Mouse (Mus musculus): ENCODE results near the gene Rpap2. TPM values are rescaled to one million over a fixed set of nuclear protein-coding genes. Genes with fewer than 3 reads are reported as not detected.

Gene Rpap2
- total and polyA plus RNA-seq, 3 experiments, result 10.8 to 13.8 TPM; not detected in 1

DNA sequence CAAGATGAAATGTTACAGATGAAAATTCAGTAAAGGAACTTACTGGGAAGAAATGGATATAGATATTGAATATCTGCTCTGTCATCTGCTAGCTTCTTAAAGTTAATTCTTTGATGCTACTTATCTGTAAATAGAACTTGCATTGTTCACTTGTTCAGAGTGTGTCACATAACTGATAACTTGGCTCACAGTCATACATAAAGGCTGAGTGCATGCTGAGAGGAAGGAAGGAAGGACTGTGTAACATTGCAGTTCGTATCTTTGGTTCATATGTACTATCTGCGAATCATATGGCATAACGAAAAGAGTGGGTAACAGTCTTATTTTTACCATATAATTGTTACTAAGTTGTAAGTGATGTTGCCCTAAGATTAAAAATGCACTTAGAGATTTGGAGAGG lies 24.2 kb downstream of the Rpap2 start (continued):
- TF ChIP-seq TBP (IDR thresholded peaks at IDR 0.05; ENCODE audit: low read depth, low read length) (no peak), ELF1 (IDR thresholded peaks at IDR 0.05; ENCODE audit: low read depth, low read length) (0 out of 2 replicates have a peak, but pooled peaks have one; percentile 18), CHD1 (IDR thresholded peaks at IDR 0.05; ENCODE audit: low read depth, low read length) (no peak)

DNA sequence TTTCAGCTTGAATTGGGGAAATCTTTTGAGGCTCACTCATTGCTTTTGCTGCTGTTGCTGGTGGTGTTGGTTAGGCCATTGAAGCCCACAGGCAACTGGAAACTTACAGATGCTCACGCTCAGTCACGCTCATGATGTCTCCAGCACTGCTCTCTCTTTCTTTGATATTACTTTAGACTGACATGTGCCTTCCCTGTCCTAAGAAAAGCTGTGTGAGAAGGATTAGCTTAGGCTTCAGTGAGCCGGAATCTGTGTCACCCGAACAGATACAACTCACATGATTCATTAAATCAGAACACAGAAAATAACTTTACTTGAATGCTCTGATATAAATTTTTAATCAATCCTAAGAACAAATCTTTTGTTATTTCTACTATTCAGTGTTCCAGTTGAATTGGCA lies 36.5 kb downstream of the Rpap2 start:
- Histone ChIP-seq H3K9me3 (replicated peaks; ENCODE audit: insufficient read depth, low read length) (no peaks in the 10 kb centered on the region), H3K27ac (ENCODE audit: control insufficient read depth, low read depth, low read length) (no peak overlapping the region), H3K36me3 (ENCODE audit: control insufficient read depth in 1 of 2, insufficient read depth in 2 of 2, low read length in 2 of 2) (peaks cover 0 to 1% of the 10 kb centered on the region in 2 experiments; a peak in 2 of 4 replicates), H3K27me3 (ENCODE audit: control insufficient read depth in 1 of 2, insufficient read depth in 2 of 2, low read length in 2 of 2) (no peaks in the 10 kb centered on the region), H3K4me1 (ENCODE audit: control insufficient read depth in 1 of 2, insufficient read depth in 2 of 2, low read length in 2 of 2) (no peaks in the 10 kb centered on the region), H3K4me3 (ENCODE audit: control insufficient read depth in 1 of 2, insufficient read depth in 1 of 2, low read depth in 2 of 2, low read length in 2 of 2) (no peak overlapping the region), H3K9ac (ENCODE audit: control insufficient read depth, low read depth, low read length, poor library complexity, severe bottlenecking) (no peak overlapping the region), H3K79me2 (ENCODE audit: control insufficient read depth, insufficient read depth, low read length, poor library complexity) (no peaks in the 10 kb centered on the region)
- DNase-seq (ENCODE audit: low read depth, low spot score), result no peak
- TF ChIP-seq EP300 (IDR thresholded peaks at IDR 0.05; ENCODE audit: low read depth in 1 of 2, low read length in 2 of 2), result no peak

DNA sequence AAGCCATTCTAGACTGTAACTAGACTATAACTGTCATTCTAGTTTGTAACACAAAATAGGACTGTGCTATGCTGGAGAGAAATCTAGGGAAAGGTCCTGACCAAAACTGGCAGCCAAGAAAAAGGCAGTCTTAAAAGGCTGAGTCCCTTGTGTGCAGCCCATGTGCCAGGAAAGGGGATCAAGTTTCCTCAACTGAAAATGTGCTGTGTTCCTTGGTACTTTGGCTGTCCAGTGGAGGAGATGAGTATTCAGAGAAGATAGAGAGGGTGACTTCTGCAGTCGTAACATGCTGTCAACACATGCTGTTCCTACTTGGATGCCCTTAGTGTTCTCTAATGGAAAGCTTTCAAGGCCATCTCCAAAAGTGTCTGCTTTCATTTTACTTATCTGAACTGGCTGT lies 39.9 kb downstream of the Rpap2 start:
- no peak for TF ChIP-seq HCFC1 (IDR thresholded peaks at IDR 0.05; ENCODE audit: low read depth, low read length)
- Histone ChIP-seq H3K27me3 (ENCODE audit: control insufficient read depth in 1 of 2, insufficient read depth in 2 of 2, low read length in 2 of 2) (no peaks in the 10 kb centered on the region), H3K36me3 (ENCODE audit: control insufficient read depth in 1 of 2, insufficient read depth in 2 of 2, low read length in 2 of 2) (peaks cover 0 to 1% of the 10 kb centered on the region in 2 experiments; a peak in 2 of 4 replicates), H3K9ac (ENCODE audit: control insufficient read depth, low read depth, low read length, poor library complexity, severe bottlenecking) (no peak overlapping the region), H3K4me3 (ENCODE audit: control insufficient read depth in 1 of 2, insufficient read depth in 1 of 2, low read depth in 2 of 2, low read length in 2 of 2) (no peak overlapping the region), H3K79me2 (ENCODE audit: control insufficient read depth, insufficient read depth, low read length, poor library complexity) (no peaks in the 10 kb centered on the region), H3K27ac (ENCODE audit: control insufficient read depth, low read depth, low read length) (no peak overlapping the region), H3K4me1 (ENCODE audit: control insufficient read depth in 1 of 2, insufficient read depth in 2 of 2, low read length in 2 of 2) (no peaks in the 10 kb centered on the region), H3K9me3 (replicated peaks; ENCODE audit: insufficient read depth, low read length) (no peaks in the 10 kb centered on the region)
- DNase-seq (ENCODE audit: low read depth, low spot score), result no peak

DNA sequence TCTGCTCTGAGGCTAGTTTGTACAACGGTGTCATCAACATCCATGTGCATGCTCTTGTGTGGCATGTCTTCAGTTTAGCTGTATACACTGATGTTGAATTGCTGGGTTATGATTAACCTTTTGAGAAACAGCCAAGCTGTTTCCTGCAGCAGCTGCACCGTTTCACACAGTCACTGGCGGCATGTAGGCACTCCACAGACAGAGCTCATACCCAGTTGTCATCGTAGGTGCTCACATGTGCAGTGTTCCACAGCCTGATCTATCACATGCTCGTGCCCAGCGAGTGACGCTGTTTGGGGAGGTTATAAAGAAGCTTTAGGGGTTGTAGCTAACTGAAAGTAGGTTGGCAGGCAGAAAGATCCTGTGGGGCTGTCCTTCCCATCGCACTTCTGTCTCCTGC lies 41.2 kb downstream of the Rpap2 start:
- Histone ChIP-seq H3K4me1 (ENCODE audit: control insufficient read depth in 1 of 2, insufficient read depth in 2 of 2, low read length in 2 of 2) (no peaks in the 10 kb centered on the region), H3K4me3 (ENCODE audit: control insufficient read depth in 1 of 2, insufficient read depth in 1 of 2, low read depth in 2 of 2, low read length in 2 of 2) (no peak overlapping the region), H3K27me3 (ENCODE audit: control insufficient read depth in 1 of 2, insufficient read depth in 2 of 2, low read length in 2 of 2) (no peaks in the 10 kb centered on the region), H3K36me3 (ENCODE audit: control insufficient read depth in 1 of 2, insufficient read depth in 2 of 2, low read length in 2 of 2) (peaks cover 0 to 1% of the 10 kb centered on the region in 2 experiments; a peak in 2 of 4 replicates), H3K27ac (ENCODE audit: control insufficient read depth, low read depth, low read length) (no peak overlapping the region), H3K9me3 (replicated peaks; ENCODE audit: insufficient read depth, low read length) (no peaks in the 10 kb centered on the region), H3K79me2 (ENCODE audit: control insufficient read depth, insufficient read depth, low read length, poor library complexity) (no peaks in the 10 kb centered on the region), H3K9ac (ENCODE audit: control insufficient read depth, low read depth, low read length, poor library complexity, severe bottlenecking) (no peak overlapping the region)
- TF ChIP-seq GATA1 (IDR thresholded peaks at IDR 0.05; ENCODE audit: low read depth, low read length), result no peak
- no peak for TF ChIP-seq CHD2 (IDR thresholded peaks at IDR 0.05; ENCODE audit: low read length)
- TF ChIP-seq CTCF (IDR thresholded peaks at IDR 0.05 in 2 of 3, conservative IDR thresholded peaks at IDR 0.05 in 1 of 3; ENCODE audit: control insufficient read depth in 1 of 3, insufficient read depth in 1 of 3, low read depth in 2 of 3, low read length in 3 of 3, poor library complexity in 1 of 3, severe bottlenecking in 1 of 3), result no peak
- TF ChIP-seq POLR2AphosphoS2 (IDR thresholded peaks at IDR 0.05; ENCODE audit: low read length), result no peak
- no peak for TF ChIP-seq MYB (IDR thresholded peaks at IDR 0.05; ENCODE audit: low read depth, low read length)
- no peak for TF ChIP-seq JUND (IDR thresholded peaks at IDR 0.05; ENCODE audit: low read depth, low read length)
- no peak for TF ChIP-seq BHLHE40 (IDR thresholded peaks at IDR 0.05; ENCODE audit: borderline replicate concordance, low read depth, low read length)
- TF ChIP-seq EP300 (IDR thresholded peaks at IDR 0.05; ENCODE audit: low read depth in 1 of 2, low read length in 2 of 2), result no peak
- no peak for TF ChIP-seq MAX (IDR thresholded peaks at IDR 0.05; ENCODE audit: low read length)
- TF ChIP-seq KAT2A (conservative IDR thresholded peaks at IDR 0.05; ENCODE audit: low read depth, low read length), result no peak
- no peak for TF ChIP-seq TBP (IDR thresholded peaks at IDR 0.05; ENCODE audit: low read depth, low read length)
- no peak for TF ChIP-seq CHD1 (IDR thresholded peaks at IDR 0.05; ENCODE audit: low read depth, low read length)
- TF ChIP-seq ELF1 (IDR thresholded peaks at IDR 0.05; ENCODE audit: low read depth, low read length), result no peak
- TF ChIP-seq UBTF (IDR thresholded peaks at IDR 0.05; ENCODE audit: borderline replicate concordance, insufficient read depth, low read depth, low read length), result no peak
- no peak for TF ChIP-seq SIN3A (IDR thresholded peaks at IDR 0.05; ENCODE audit: low read length)
- no peak for TF ChIP-seq HCFC1 (IDR thresholded peaks at IDR 0.05; ENCODE audit: low read depth, low read length)
- TF ChIP-seq ZMIZ1 (IDR thresholded peaks at IDR 0.05; ENCODE audit: low read depth, low read length), result no peak
- no peak for TF ChIP-seq RAD21 (IDR thresholded peaks at IDR 0.05; ENCODE audit: low read depth, low read length)
- no peak for TF ChIP-seq ZNF384 (IDR thresholded peaks at IDR 0.05; ENCODE audit: low read depth, low read length)
- no peak for TF ChIP-seq NRF1 (IDR thresholded peaks at IDR 0.05; ENCODE audit: insufficient read depth, low read depth, low read length, poor library complexity, severe bottlenecking)
- DNase-seq (ENCODE audit: low read depth, low spot score), result no peak

Measured in MEL (cell line).